Mouse (Mus musculus) gastrocnemius, postnatal 36 days (tissue): Measurements from ENCODE around the gene Aif1. TPM values are rescaled to one million over a fixed set of nuclear protein-coding genes. Genes with fewer than 3 reads are reported as not detected.

Experiments
- DNase-seq, 2 experiments: peaks; one replicate each; pipeline ENCODE4 v3.0.0; 2022
- intact Hi-C: fragments of 180-260 bp; cut with DNase I; formaldehyde crosslinking; loops from one replicate; pipeline ENCODE4 v1.15.1; 2025
- total RNA-seq, 2 experiments: library from RNA; stranded (reverse); gene quantifications; 2 replicates each; pipeline ENCODE4 v1.2.3; 2021

Gene Aif1
- total RNA-seq, 2 experiments from 2014 or later: 0.47 TPM; not detected in 1

GRCm38 (mm10) chr17:35195631-35196320 lies 19.9 kb upstream of the Aif1 start:
- DNase-seq: peak; percentile 73 to 74
- intact Hi-C loops: loop anchor here (2.0 kb wide), 1 partner anchor 17 kb away; no protein-coding TSS in a partner anchor

DNA sequence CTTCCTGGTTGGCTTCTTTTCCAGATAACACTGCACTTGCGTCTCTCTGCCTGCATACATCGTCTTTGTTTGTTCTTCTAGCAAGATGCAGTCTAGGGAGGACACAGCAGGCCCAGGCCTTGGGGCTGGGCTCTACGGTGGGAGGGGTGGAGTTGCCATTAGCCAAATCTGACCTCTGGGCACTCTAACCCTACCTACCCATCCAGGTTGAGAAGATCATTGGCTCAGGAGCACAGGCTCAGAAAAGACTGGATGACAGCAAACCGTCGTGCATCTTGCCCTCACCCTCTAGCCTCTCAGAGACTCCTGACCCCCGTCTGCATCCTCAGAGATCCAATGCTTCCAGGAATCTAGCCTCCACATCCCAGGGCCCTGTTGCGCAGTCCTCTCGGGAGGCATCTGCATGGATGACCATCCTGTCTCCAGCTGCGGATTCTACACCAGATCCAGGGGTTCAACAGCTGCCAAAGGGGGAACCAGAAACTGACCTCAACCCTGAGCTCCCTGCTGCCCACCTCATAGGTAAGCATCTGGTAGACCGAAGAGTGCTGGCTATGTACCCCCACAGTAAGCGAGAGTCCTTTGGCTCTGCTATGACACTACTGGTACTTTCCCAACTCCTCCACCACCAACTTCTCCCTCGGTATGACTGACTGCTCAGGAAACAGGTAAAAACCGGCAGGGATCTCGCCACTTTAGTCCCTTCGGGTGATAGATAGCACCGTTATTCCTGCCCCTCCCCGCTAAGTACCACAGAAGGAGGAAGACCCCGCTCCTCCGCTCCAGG lies 19.2 kb upstream of the Aif1 start:
- DNase-seq: no peak
- intact Hi-C loops: loop anchor here (2.0 kb wide), 1 partner anchor 16 kb away; no protein-coding TSS in a partner anchor

- DNase-seq: no peak
- intact Hi-C loops: loop anchor here (2.0 kb wide), 1 partner anchor 15 kb away; no protein-coding TSS in a partner anchor
Observed at GRCm38 (mm10) chr17:35193881-35194843, 18.3 kb upstream of the Aif1 start, which contains the start of gene Ltb. Gene Ltb, plus strand, starts transcription at chr17:35194439.

DNA sequence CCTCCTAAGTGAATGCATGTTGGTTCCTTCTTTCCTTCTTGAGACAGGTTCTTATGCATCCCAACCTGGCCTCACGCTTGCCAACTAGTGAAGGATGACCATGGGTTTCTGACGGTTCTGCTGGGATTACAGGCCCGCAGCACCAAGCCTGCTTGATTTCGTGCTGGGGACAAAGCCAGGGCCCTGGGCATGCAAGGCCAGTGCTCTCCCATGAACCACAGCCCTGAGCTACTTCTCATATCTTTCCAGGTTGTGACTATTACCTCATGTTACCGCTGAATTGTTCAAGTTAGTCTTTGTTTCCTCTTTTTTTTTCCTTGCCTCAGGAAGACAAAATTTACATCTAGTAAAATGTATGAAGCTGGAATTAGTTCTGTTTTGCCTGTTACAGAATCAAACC lies 17.1 kb upstream of the Aif1 start:
- intact Hi-C loops: no loop called here
- DNase-seq: no peak

GRCm38 (mm10) chr17:35191723-35192122 lies 15.9 kb upstream of the Aif1 start:
- no peak for DNase-seq
- intact Hi-C loops: no loop called here

DNA sequence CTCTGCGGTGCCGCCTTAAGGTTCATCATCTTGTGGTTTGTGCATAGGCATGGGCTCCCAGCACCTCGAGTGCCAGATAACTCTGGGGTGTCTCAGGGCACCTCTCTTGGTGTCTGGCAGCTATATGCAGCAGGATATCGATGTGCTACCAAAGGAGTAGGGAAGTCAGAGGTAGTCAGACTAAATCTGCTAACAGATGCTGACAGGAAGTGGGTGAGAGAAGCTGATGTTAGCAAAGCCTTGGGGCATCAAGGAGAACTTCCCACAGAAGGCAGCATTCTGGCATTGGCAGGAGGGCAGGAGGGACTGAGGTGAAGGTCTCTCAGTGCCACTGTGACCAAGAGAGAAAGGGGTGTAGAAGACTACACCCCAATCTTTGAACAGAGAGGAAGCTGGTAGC lies 14.2 kb upstream of the Aif1 start:
- intact Hi-C loops: no loop called here
- DNase-seq: no peak

DNA sequence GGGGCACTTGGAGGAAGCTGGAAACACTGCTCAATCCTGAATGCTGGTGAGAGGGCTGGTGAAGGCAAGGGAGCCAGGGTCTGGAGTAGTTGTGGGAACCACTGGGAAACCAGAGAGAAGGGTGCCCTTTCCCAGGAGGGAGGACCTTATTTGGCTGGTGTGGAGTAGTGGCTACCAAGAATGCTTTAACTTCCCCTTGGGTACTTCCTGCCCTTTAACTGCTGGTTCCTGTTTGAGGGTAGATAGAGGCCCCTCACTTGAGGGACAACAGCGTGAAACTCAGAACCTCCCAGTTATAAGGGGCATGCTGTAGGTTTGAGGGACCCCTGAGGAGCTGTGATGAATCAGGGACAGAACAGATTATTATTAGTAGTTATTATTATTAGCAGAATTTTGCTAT lies 13.3 kb upstream of the Aif1 start:
- intact Hi-C loops: no loop called here
- no peak for DNase-seq

DNA sequence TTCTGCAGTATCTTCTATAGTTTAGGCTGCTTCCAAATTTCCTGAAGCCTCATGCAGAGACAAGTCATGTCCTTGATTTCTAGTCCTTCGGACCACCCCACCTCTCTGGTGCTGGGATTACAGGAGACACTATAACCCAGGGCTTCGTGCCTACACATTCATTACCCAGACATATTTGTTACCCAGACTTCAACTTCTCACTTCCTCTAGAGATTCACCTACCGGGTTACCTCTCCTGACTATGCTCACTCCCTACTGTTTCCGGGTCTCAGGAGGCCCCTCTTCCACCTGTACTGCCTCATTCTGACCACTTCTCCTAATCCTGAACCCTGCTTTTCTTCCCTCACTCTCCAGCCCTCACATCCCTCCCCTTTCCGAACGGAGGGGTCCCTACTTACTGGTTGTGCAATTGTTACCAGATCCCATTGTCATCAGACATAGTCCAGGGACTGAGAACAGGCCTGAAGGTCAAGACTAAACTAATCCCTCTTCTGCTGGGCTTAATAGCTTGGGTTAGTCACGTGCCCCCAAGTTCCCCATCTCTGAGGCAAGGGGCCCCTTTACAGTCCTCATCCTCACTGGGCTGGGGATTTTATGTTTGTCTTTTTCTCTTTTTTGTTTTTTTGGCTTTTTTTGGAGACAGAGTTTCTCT lies 12.2 kb upstream of the Aif1 start, which contains the start of gene Lst1:
TSS of gene Lst1 (minus strand) at position 481 of the 652 bp plus-strand sequence.
- DNase-seq: no peak
- intact Hi-C loops: no loop called here

- no peak for DNase-seq
- intact Hi-C loops: no loop called here
Observed at GRCm38 (mm10) chr17:35187345-35187744, 11.5 kb upstream of the Aif1 start.

DNA sequence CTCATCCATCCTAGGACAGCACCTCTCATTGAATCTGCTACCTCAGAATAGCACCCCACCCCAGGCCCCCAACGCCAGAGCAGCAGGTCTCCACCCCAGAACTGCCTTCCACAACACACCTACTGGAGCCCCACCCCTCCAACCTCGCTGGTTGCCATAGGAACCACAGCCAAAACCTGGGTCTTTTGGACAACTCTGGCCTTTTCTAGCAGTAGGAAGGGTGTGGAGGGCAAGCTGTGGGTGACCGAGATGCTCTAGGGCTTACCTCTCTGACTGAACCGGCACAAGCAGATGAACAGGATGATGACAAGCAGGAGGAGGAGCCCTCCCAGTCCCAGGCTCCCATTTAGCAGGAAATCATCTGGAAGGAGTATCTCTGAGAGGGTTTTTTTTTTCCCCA lies 10.8 kb upstream of the Aif1 start:
- intact Hi-C loops: no loop called here
- no peak for DNase-seq

- intact Hi-C loops: no loop called here
- DNase-seq: peak; percentile 71 to 72
Observed at GRCm38 (mm10) chr17:35185639-35186611, 10.1 kb upstream of the Aif1 start.

- DNase-seq: no peak
- intact Hi-C loops: no loop called here
Observed at GRCm38 (mm10) chr17:35180093-35180492, 4.2 kb upstream of the Aif1 start.

DNA sequence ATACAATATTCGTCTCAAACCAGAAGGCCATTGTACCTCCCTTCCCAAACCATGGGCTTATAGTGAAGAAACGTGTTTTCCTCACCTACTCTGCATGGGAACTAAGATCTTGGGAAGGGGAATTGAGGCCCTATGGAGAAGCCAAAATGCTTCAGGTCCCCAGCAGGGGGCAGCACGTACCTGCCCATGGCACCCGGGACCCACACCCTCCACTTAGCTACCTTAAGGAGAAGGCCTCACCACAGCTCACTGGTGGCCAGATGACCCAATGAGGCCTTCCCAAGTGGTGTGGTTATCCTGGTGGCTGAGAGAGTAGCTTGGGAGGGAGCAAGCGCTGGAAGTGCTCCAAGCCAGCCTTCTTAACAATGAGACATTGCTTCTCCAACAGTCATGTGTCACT lies 2.7 kb upstream of the Aif1 start:
- DNase-seq: peak; percentile 72 to 74
- intact Hi-C loops: loop anchor here (2.0 kb wide), 2 partner anchors 16 to 54 kb away; partner anchors contain the start of genes Atp6v1g2 and Ltb

DNA sequence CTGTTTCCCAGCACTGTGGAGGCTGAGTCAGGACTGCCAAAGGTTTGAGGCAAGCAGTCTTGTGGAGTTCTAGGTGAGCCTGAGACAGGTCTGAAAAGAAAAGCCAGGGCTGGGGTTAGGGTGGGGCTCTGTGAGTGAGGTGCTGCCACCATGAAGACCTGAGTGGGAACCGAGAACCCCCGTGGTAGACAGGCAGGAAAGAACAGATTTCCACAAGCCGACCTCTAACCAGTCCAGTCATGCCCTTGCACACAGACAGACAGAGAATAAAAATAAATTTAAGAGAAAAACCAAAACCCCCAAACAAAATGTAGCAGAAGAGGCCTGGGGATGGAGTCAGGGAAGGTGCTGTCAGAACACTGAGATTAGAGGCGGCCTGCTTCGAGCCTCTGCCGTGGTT lies 486 bp downstream of the Aif1 start:
- intact Hi-C loops: no loop called here
- no peak for DNase-seq

DNA sequence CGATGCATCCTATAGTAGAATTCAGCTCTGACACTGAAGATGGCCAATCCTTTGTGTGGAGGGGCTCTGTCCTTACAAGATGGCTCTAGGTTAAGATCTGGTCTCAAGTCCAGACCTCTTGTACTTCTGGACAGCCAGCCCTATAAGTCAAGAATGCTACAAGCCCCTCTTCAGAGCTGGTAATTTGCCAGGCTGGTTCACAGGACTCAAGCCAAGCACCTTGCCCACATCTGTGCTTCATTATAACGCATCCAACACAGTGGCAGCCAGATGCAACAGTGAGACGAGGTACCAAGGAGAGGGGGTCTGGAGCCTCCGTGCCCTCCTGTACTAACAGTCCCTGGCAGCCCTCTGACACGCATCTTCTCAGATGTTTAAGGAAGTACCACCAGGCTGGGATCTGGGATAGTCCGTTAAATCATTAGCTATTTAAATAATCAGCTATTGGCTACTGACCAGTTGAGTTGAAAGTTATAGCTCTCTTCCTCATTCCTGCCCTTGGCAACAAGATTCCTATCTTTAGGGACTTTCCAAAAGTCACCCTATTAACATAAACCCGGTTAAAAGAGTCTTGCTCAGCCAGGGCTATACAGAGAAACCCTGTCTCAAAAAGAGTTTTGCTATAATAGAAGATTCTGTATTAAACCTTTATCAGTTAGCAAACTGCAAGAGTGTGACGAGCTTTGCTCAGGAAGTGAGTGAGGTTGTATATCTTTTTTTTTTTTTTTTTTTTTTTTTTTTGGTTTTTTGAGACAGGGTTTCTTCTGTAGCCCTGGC lies 1.5 kb downstream of the Aif1 start:
- intact Hi-C loops: no loop called here
- DNase-seq: no peak

DNA sequence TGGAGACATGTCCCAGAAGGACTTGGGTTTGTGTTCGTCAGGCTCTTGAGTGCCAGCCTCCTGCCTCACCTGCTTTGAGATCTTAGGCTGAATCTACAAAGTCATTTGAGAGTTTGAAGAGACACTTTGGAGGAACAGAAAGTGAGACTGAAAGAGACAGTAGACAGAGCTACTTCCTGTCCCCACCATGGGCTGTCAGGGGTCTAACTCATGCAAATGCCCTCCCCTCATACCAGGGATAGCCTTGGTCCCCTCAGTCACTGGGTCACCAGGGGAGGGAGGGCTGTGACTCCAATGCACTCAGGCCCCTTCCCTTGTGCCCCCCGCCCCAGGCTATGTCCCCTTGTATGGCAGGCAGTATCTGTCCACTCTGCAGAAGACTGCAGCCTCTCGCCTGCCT lies 2.5 kb downstream of the Aif1 start:
- no peak for DNase-seq
- intact Hi-C loops: no loop called here

- intact Hi-C loops: no loop called here
- DNase-seq: no peak
Observed at GRCm38 (mm10) chr17:35172445-35173234, 3.2 kb downstream of the Aif1 start.
